Mouse (Mus musculus) lung, embryonic 14.5 days (tissue): ENCODE measurements around the gene Tssk1. TPM values are rescaled to one million over a fixed set of nuclear protein-coding genes. Genes with fewer than 3 reads are reported as not detected.

Experiments
- ATAC-seq: fragments of 200-750 bp; cut with Nextera tagmentation; 2 replicates; pipeline ENCODE4 v1.8.0; 2017; ENCODE audit warnings: mild to moderate bottlenecking, moderate TSS enrichment, moderate library complexity; ENCODE audit not compliant: insufficient read depth
- DNase-seq: peaks from one replicate; pipeline ENCODE4 v3.0.0-alpha.2; 2015
- H3K27ac ChIP-seq: fragments of 300-500 bp; sonication (generic); 2 replicates; pipeline ENCODE4 v1.5.1; 2014; ENCODE audit warnings: low read depth, mild to moderate bottlenecking, moderate library complexity
- H3K27me3 ChIP-seq: fragments of 300-500 bp; sonication (generic); 2 replicates; pipeline ENCODE4 v1.6.1; 2014; ENCODE audit warnings: low read length, control low read depth; ENCODE audit not compliant: insufficient read depth
- H3K36me3 ChIP-seq: fragments of 300-500 bp; sonication (generic); 2 replicates; pipeline ENCODE4 v1.6.1; 2014; ENCODE audit warnings: control low read depth; ENCODE audit not compliant: insufficient read depth
- H3K4me1 ChIP-seq: fragments of 300-500 bp; sonication (generic); 2 replicates; pipeline ENCODE4 v1.6.1; 2014; ENCODE audit warnings: antibody characterized with exemption, control low read depth; ENCODE audit not compliant: insufficient read depth
- H3K4me2 ChIP-seq: fragments of 300-500 bp; sonication (generic); 2 replicates; pipeline ENCODE4 v1.6.1; 2014; ENCODE audit warnings: mild to moderate bottlenecking
- H3K4me3 ChIP-seq: fragments of 300-500 bp; sonication (generic); 2 replicates; pipeline ENCODE4 v1.5.1; 2014; ENCODE audit warnings: low read depth, low read length
- H3K9ac ChIP-seq: fragments of 300-500 bp; sonication (generic); 2 replicates; pipeline ENCODE4 v1.6.1; 2014
- H3K9me3 ChIP-seq: fragments of 300-500 bp; sonication (generic); 2 replicates; pipeline ENCODE4 v1.6.1; 2016; ENCODE audit warnings: low read depth, low read length, control low read depth
- CTCF ChIP-seq: IDR thresholded peaks from 2 replicates; pipeline ENCODE4 v1.5.1; 2016; ENCODE audit warnings: antibody characterized with exemption, low read depth
- WGBS: fragments of 180-500 bp; shearing (Covaris S2); extraction: QIAGEN DNeasy Blood & Tissue Kit; methylation state at CpG from one replicate; pipeline ENCODE4 v1.1.7; 2014; 5-methylcytosine and 5-hydroxymethylcytosine counted together
- polyA plus RNA-seq: library from polyadenylated mRNA; unstranded; fragments of >200 nt; fragmentation: Nextera tagmentation; extraction: Ambion mirVana; gene quantifications from 2 replicates; pipeline ENCODE4 v1.2.1, GENCODE M21; 2014

The Tssk1 gene
- polyA plus RNA-seq, 1 experiment from 2014 or later: 0.09 TPM

- WGBS: 72% methylated on average over 5 of the region's 5 CpGs
- TF ChIP-seq CTCF: no peak
- Histone ChIP-seq H3K4me2 (no peak overlapping the region), H3K27ac (no peak overlapping the region), H3K36me3 (no peaks in the 10 kb centered on the region), H3K4me3 (no peak overlapping the region), H3K9me3 (no peaks in the 10 kb centered on the region), H3K9ac (no peak overlapping the region), H3K4me1 (0 out of 2 replicates have a peak, but pooled peaks cover 2% of the 10 kb centered on the region), H3K27me3 (no peaks in the 10 kb centered on the region)
- DNase-seq: no peak
- ATAC-seq: no peak
Observed at GRCm38 (mm10) chr16:17931906-17932460, 38.0 kb downstream of the Tssk1 start.

GRCm38 (mm10) chr16:17933594-17934444 is 39.8 kb downstream of the Tssk1 start:
- DNase-seq: no peak
- no peak for TF ChIP-seq CTCF
- Histone ChIP-seq H3K9ac (no peak overlapping the region), H3K4me3 (no peak overlapping the region), H3K36me3 (no peaks in the 10 kb centered on the region), H3K27ac (no peak overlapping the region), H3K4me2 (no peak overlapping the region), H3K9me3 (no peaks in the 10 kb centered on the region), H3K27me3 (peaks cover 4% of the 10 kb centered on the region; the same call in 1 of the 2 replicates), H3K4me1 (no peaks in the 10 kb centered on the region)
- no peak for ATAC-seq
- WGBS: 58% methylated on average over 9 of the region's 9 CpGs

- Histone ChIP-seq H3K9ac (no peak overlapping the region), H3K4me1 (no peaks in the 10 kb centered on the region), H3K4me3 (no peak overlapping the region), H3K9me3 (no peaks in the 10 kb centered on the region), H3K27me3 (peaks cover 4% of the 10 kb centered on the region; the same call in 1 of the 2 replicates), H3K4me2 (no peak overlapping the region), H3K27ac (no peak overlapping the region), H3K36me3 (no peaks in the 10 kb centered on the region)
- no peak for TF ChIP-seq CTCF
- ATAC-seq (no peak), DNase-seq (no peak)
- WGBS: 50% methylated on average over 3 of the region's 3 CpGs
Observed at GRCm38 (mm10) chr16:17934445-17934910, 40.5 kb downstream of the Tssk1 start.

- Histone ChIP-seq H3K36me3 (no peaks in the 10 kb centered on the region), H3K27me3 (peaks cover 4% of the 10 kb centered on the region; the same call in 1 of the 2 replicates), H3K4me2 (no peak overlapping the region), H3K4me1 (no peaks in the 10 kb centered on the region), H3K4me3 (no peak overlapping the region), H3K9ac (no peak overlapping the region), H3K27ac (no peak overlapping the region), H3K9me3 (no peaks in the 10 kb centered on the region)
- DNase-seq (no peak), ATAC-seq (no peak)
- TF ChIP-seq CTCF: no peak
- WGBS: 69% methylated on average over 10 of the region's 10 CpGs
Observed at GRCm38 (mm10) chr16:17936776-17937175, 42.8 kb downstream of the Tssk1 start.

- Histone ChIP-seq H3K27ac (no peak overlapping the region), H3K27me3 (peaks cover 4% of the 10 kb centered on the region; the same call in 1 of the 2 replicates), H3K9me3 (no peaks in the 10 kb centered on the region), H3K4me3 (no peak overlapping the region), H3K9ac (no peak overlapping the region), H3K4me2 (no peak overlapping the region), H3K4me1 (no peaks in the 10 kb centered on the region), H3K36me3 (no peaks in the 10 kb centered on the region)
- no peak for TF ChIP-seq CTCF
- DNase-seq: no peak
- no peak for ATAC-seq
- 60% methylated on average over 7 of the region's 7 CpGs for WGBS
Observed at GRCm38 (mm10) chr16:17938187-17938586, 44.2 kb downstream of the Tssk1 start.

GRCm38 (mm10) chr16:17938821-17939220 is 44.8 kb downstream of the Tssk1 start:
- peaks cover 4% of the 10 kb centered on the region; the same call in 1 of the 2 replicates for H3K27me3 ChIP-seq
- peak overlapping the region; percentile 54; the same call in 1 of the 2 replicates for H3K27ac ChIP-seq
- H3K4me3 ChIP-seq: no peak overlapping the region
- DNase-seq: peak; percentile 82
- TF ChIP-seq CTCF: peak; percentile 80
- WGBS: 10% methylated on average over 7 of the region's 7 CpGs
- ATAC-seq: peak; percentile 93
- no peaks in the 10 kb centered on the region for H3K9me3 ChIP-seq
- no peaks in the 10 kb centered on the region for H3K4me1 ChIP-seq
- H3K36me3 ChIP-seq: no peaks in the 10 kb centered on the region
- 0 out of 2 replicates have a peak overlapping the region, but pooled peaks have one; percentile 1 for H3K9ac ChIP-seq
- no peak overlapping the region for H3K4me2 ChIP-seq

GRCm38 (mm10) chr16:17939255-17939751 is 45.3 kb downstream of the Tssk1 start:
- peak; percentile 44 for DNase-seq
- no peak overlapping the region for H3K4me3 ChIP-seq
- WGBS: 32% methylated on average over 9 of the region's 9 CpGs
- no peaks in the 10 kb centered on the region for H3K4me1 ChIP-seq
- peak; percentile 60 for ATAC-seq
- peaks cover 4% of the 10 kb centered on the region; the same call in 1 of the 2 replicates for H3K27me3 ChIP-seq
- peak overlapping the region; percentile 54; the same call in 1 of the 2 replicates for H3K27ac ChIP-seq
- no peaks in the 10 kb centered on the region for H3K9me3 ChIP-seq
- no peak overlapping the region for H3K9ac ChIP-seq
- no peak for TF ChIP-seq CTCF
- H3K36me3 ChIP-seq: no peaks in the 10 kb centered on the region
- no peak overlapping the region for H3K4me2 ChIP-seq
